Mouse (Mus musculus): ENCODE data around the gene Ufc1. TPM values are rescaled to one million over a fixed set of nuclear protein-coding genes. Genes with fewer than 3 reads are reported as not detected.

Ufc1 gene
- total and polyA plus RNA-seq, 3 experiments: 71.0 to 408 (median 101) TPM

DNA sequence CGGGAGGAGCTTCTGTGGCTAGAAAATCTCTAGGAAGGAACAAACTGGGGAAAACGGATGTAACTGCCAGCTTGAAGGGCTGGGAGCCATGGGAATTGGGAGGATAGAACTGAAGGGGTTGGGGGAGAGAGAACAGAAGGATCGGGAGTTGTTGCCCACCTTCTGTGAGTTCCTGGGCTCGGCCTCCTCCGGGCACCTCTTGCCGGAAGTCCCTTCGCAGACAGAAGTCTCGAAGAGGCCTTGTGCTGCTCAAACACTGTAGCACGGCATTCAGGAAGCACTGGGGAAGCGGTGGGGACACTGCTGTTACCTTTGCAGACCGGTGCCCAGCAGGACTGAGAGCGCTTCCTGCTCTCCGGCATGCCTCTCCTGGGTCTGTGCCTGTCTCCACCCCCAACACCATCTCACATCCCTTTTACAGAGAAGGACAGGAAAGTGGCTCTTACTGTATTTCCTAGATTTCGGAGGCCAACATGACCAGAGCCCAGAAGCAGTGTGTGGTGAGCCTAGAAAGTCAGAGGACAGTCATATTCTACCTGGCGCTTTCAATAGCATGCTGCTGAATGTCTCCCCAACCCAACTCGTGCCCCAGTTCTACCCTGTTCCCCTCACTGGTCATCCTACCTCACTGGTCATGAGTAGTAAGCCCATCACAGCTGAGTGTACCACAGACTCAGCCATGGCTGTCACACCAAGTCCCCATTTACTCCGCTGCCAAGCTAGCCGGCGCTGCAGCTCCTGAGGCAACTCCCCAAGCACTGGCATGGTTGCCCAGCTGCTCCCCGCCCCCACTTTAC, 9.5 kb downstream of the Ufc1 start:
- Histone ChIP-seq H3K4me1 (ENCODE audit: control insufficient read depth in 1 of 2, insufficient read depth in 2 of 2, low read length in 2 of 2) (peaks cover 0 to 10% of the 10 kb centered on the region in 2 experiments; a peak in 3 of 4 replicates), H3K9ac (ENCODE audit: control insufficient read depth, low read depth, low read length, poor library complexity, severe bottlenecking) (no peak overlapping the region), H3K4me3 (ENCODE audit: control insufficient read depth in 1 of 2, insufficient read depth in 1 of 2, low read depth in 2 of 2, low read length in 2 of 2) (no peak overlapping the region), H3K27me3 (ENCODE audit: control insufficient read depth in 1 of 2, insufficient read depth in 2 of 2, low read length in 2 of 2) (no peaks in the 10 kb centered on the region), H3K9me3 (replicated peaks; ENCODE audit: insufficient read depth, low read length) (no peaks in the 10 kb centered on the region), H3K36me3 (ENCODE audit: control insufficient read depth in 1 of 2, insufficient read depth in 2 of 2, low read length in 2 of 2) (peaks cover 0 to 8% of the 10 kb centered on the region in 2 experiments; a peak in 2 of 4 replicates), H3K27ac (ENCODE audit: control insufficient read depth, low read depth, low read length) (no peak overlapping the region), H3K79me2 (ENCODE audit: control insufficient read depth, insufficient read depth, low read length, poor library complexity) (peaks cover 8% of the 10 kb centered on the region; the same call in 1 of the 2 replicates)
- DNase-seq (ENCODE audit: low read depth, low spot score): no peak
- TF ChIP-seq CHD1 (IDR thresholded peaks at IDR 0.05; ENCODE audit: low read depth, low read length) (no peak), ZKSCAN1 (IDR thresholded peaks at IDR 0.05; ENCODE audit: low read depth, low read length) (no peak), JUND (IDR thresholded peaks at IDR 0.05; ENCODE audit: low read depth, low read length) (no peak), MYC (IDR thresholded peaks at IDR 0.05; ENCODE audit: low read depth, low read length) (no peak), CTCF (IDR thresholded peaks at IDR 0.05 in 2 of 3, conservative IDR thresholded peaks at IDR 0.05 in 1 of 3; ENCODE audit: control insufficient read depth in 1 of 3, insufficient read depth in 1 of 3, low read depth in 2 of 3, low read length in 3 of 3, poor library complexity in 1 of 3, severe bottlenecking in 1 of 3) (no peak), POLR2AphosphoS5 (IDR thresholded peaks at IDR 0.05; ENCODE audit: borderline replicate concordance, low read depth, low read length) (no peak), E2F4 (IDR thresholded peaks at IDR 0.05; ENCODE audit: borderline replicate concordance, low read depth, low read length) (no peak), ZC3H11A (IDR thresholded peaks at IDR 0.05; ENCODE audit: low read depth, low read length) (no peak), CHD2 (IDR thresholded peaks at IDR 0.05; ENCODE audit: low read length) (no peak), TCF12 (IDR thresholded peaks at IDR 0.05; ENCODE audit: low read depth, low read length) (no peak), NRF1 (IDR thresholded peaks at IDR 0.05; ENCODE audit: insufficient read depth, low read depth, low read length, poor library complexity, severe bottlenecking) (no peak), RAD21 (IDR thresholded peaks at IDR 0.05; ENCODE audit: low read depth, low read length) (no peak), RCOR1 (IDR thresholded peaks at IDR 0.05; ENCODE audit: low read depth, low read length) (no peak), TAL1 (IDR thresholded peaks at IDR 0.05; ENCODE audit: low read length) (no peak)

DNA sequence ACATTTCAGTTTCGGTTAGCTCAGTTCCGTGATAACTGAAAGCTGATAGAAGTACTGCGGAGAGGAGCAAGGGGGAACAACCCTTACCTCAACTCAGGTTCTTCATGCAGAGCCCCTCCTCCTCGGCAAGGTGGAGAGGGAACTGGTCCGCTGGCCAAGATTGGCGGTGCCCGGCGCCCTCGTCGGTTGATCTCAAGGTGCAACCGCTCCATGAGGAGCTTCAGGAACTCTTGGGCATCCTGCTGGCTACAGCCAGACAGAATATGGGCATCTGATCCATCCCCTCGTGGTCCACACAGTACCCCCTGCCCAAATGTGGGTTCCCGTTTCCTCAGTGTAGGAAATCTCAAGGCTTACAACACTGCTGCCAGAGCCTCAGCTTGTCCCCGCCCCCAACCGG, 10.3 kb downstream of the Ufc1 start:
- H3K4me3 ChIP-seq (ENCODE audit: control insufficient read depth in 1 of 2, insufficient read depth in 1 of 2, low read depth in 2 of 2, low read length in 2 of 2): no peak overlapping the region
- H3K36me3 ChIP-seq (ENCODE audit: control insufficient read depth in 1 of 2, insufficient read depth in 2 of 2, low read length in 2 of 2): peaks cover 0 to 8% of the 10 kb centered on the region in 2 experiments; a peak in 2 of 4 replicates
- H3K27ac ChIP-seq (ENCODE audit: control insufficient read depth, low read depth, low read length): no peak overlapping the region
- peaks cover 10% of the 10 kb centered on the region; the same call in 1 of the 2 replicates for H3K79me2 ChIP-seq (ENCODE audit: control insufficient read depth, insufficient read depth, low read length, poor library complexity)
- no peaks in the 10 kb centered on the region for H3K9me3 ChIP-seq (replicated peaks; ENCODE audit: insufficient read depth, low read length)
- H3K27me3 ChIP-seq (ENCODE audit: control insufficient read depth in 1 of 2, insufficient read depth in 2 of 2, low read length in 2 of 2): no peaks in the 10 kb centered on the region
- TF ChIP-seq MAZ (IDR thresholded peaks at IDR 0.05; ENCODE audit: low read depth, low read length): no peak
- no peak for TF ChIP-seq SMC3 (IDR thresholded peaks at IDR 0.05; ENCODE audit: low read depth, low read length)
- TF ChIP-seq POLR2AphosphoS5 (IDR thresholded peaks at IDR 0.05; ENCODE audit: borderline replicate concordance, low read depth, low read length): no peak
- TF ChIP-seq TCF12 (IDR thresholded peaks at IDR 0.05; ENCODE audit: low read depth, low read length): no peak
- TF ChIP-seq ZNF384 (IDR thresholded peaks at IDR 0.05; ENCODE audit: low read depth, low read length): no peak
- TF ChIP-seq MYB (IDR thresholded peaks at IDR 0.05; ENCODE audit: low read depth, low read length): no peak
- no peak for TF ChIP-seq MAX (IDR thresholded peaks at IDR 0.05; ENCODE audit: low read length)
- TF ChIP-seq POLR2A (IDR thresholded peaks at IDR 0.05; ENCODE audit: control insufficient read depth in 1 of 2, insufficient read depth in 1 of 2, low read depth in 1 of 2, low read length in 2 of 2, poor library complexity in 1 of 2): no peak
- TF ChIP-seq NRF1 (IDR thresholded peaks at IDR 0.05; ENCODE audit: insufficient read depth, low read depth, low read length, poor library complexity, severe bottlenecking): no peak
- TF ChIP-seq E2F4 (IDR thresholded peaks at IDR 0.05; ENCODE audit: borderline replicate concordance, low read depth, low read length): no peak
- TF ChIP-seq HCFC1 (IDR thresholded peaks at IDR 0.05; ENCODE audit: low read depth, low read length): no peak
- no peak for TF ChIP-seq GATA1 (IDR thresholded peaks at IDR 0.05; ENCODE audit: low read depth, low read length)
- TF ChIP-seq ZKSCAN1 (IDR thresholded peaks at IDR 0.05; ENCODE audit: low read depth, low read length): no peak
- TF ChIP-seq TAL1 (IDR thresholded peaks at IDR 0.05; ENCODE audit: low read length): no peak
- no peak for TF ChIP-seq MYC (IDR thresholded peaks at IDR 0.05; ENCODE audit: low read depth, low read length)
- no peak for DNase-seq (ENCODE audit: low read depth, low spot score)
- peaks cover 0 to 16% of the 10 kb centered on the region in 2 experiments; a peak in 3 of 4 replicates for H3K4me1 ChIP-seq (ENCODE audit: control insufficient read depth in 1 of 2, insufficient read depth in 2 of 2, low read length in 2 of 2)
- no peak overlapping the region for H3K9ac ChIP-seq (ENCODE audit: control insufficient read depth, low read depth, low read length, poor library complexity, severe bottlenecking)

All from MEL (cell line).